Mouse (Mus musculus) liver, adult 2 months (tissue): ENCODE results near the gene Cd164l2.

ENCODE experiments used
- CTCF ChIP-seq: fragments of 200-500 bp; IDR thresholded peaks from 2 replicates; pipeline ENCODE4 v1.5.1; 2011; ENCODE audit warnings: low read depth, low read length, control low read depth
- POLR2A ChIP-seq: fragments of 200-500 bp; IDR thresholded peaks from 2 replicates; pipeline ENCODE4 v1.6.1; 2011; ENCODE audit warnings: low read length, control low read depth; ENCODE audit not compliant: insufficient read depth; ENCODE audit errors: extremely low read depth

GRCm38 (mm10) chr4:133237911-133238310 lies 26.0 kb downstream of the Cd164l2 start:
- TF ChIP-seq POLR2A: no peak
- no peak for TF ChIP-seq CTCF
